Mouse (Mus musculus): ENCODE data around the gene Frmpd3.

- TF ChIP-seq CTCF (IDR thresholded peaks at IDR 0.05; ENCODE audit: borderline replicate concordance, extremely low read depth, insufficient read depth, insufficient read length): no peak
- no peak for TF ChIP-seq POLR2A (IDR thresholded peaks at IDR 0.05; ENCODE audit: borderline replicate concordance, extremely low read depth, insufficient read depth, insufficient read length, poor library complexity, severe bottlenecking)
Observed at GRCm38 (mm10) chrX:140399986-140400385, 57.9 kb downstream of the Frmpd3 start.
